Mouse (Mus musculus) midbrain, embryonic 12.5 days (tissue): ENCODE measurements around the gene Gm28372. TPM values are rescaled to one million over a fixed set of nuclear protein-coding genes. Genes with fewer than 3 reads are reported as not detected.
A peak's percentile ranks its signal among the peaks of the same experiment; 100 is the strongest.

Source experiments
- ATAC-seq: fragments of 200-750 bp; cut with Nextera tagmentation; 2 replicates; pipeline ENCODE4 v1.8.0; 2017; ENCODE audit warnings: low read depth, moderate TSS enrichment, moderate library complexity; ENCODE audit not compliant: low FRiP score
- H3K27ac ChIP-seq: fragments of 300-500 bp; sonication (generic); replicated peaks from 2 replicates; pipeline ENCODE4 v1.5.1; 2016; ENCODE audit warnings: mild to moderate bottlenecking
- H3K27me3 ChIP-seq: fragments of 300-500 bp; sonication (generic); 2 replicates; pipeline ENCODE4 v1.6.1; 2016; ENCODE audit warnings: mild to moderate bottlenecking
- H3K36me3 ChIP-seq: fragments of 300-500 bp; sonication (generic); 2 replicates; pipeline ENCODE4 v1.6.1; 2016
- H3K4me1 ChIP-seq: fragments of 300-500 bp; sonication (generic); 2 replicates; pipeline ENCODE4 v1.6.1; 2016
- H3K4me2 ChIP-seq: fragments of 300-500 bp; sonication (generic); replicated peaks from 2 replicates; pipeline ENCODE4 v1.6.1; 2016; ENCODE audit warnings: mild to moderate bottlenecking, moderate library complexity
- H3K4me3 ChIP-seq: fragments of 300-500 bp; sonication (generic); 2 replicates; pipeline ENCODE4 v1.5.1; 2016; ENCODE audit warnings: mild to moderate bottlenecking
- H3K9ac ChIP-seq: fragments of 300-500 bp; sonication (generic); replicated peaks from 2 replicates; pipeline ENCODE4 v1.6.1; 2016; ENCODE audit warnings: mild to moderate bottlenecking, moderate library complexity
- H3K9me3 ChIP-seq: fragments of 300-500 bp; sonication (generic); 2 replicates; pipeline ENCODE4 v1.6.1; 2016; ENCODE audit warnings: mild to moderate bottlenecking
- WGBS: fragments of 180-500 bp; shearing (Covaris S2); methylation state at CpG from one replicate; pipeline ENCODE4 v1.1.7; 2016; 5-methylcytosine and 5-hydroxymethylcytosine counted together
- polyA plus RNA-seq: library from polyadenylated mRNA; unstranded; fragments of >200 nt; fragmentation: Nextera tagmentation; extraction: Ambion mirVana; gene quantifications from 2 replicates; pipeline ENCODE4 v1.2.1, GENCODE M21; 2016

The Gm28372 gene
- polyA plus RNA-seq, 1 experiment from 2014 or later, result 0.23 TPM

DNA sequence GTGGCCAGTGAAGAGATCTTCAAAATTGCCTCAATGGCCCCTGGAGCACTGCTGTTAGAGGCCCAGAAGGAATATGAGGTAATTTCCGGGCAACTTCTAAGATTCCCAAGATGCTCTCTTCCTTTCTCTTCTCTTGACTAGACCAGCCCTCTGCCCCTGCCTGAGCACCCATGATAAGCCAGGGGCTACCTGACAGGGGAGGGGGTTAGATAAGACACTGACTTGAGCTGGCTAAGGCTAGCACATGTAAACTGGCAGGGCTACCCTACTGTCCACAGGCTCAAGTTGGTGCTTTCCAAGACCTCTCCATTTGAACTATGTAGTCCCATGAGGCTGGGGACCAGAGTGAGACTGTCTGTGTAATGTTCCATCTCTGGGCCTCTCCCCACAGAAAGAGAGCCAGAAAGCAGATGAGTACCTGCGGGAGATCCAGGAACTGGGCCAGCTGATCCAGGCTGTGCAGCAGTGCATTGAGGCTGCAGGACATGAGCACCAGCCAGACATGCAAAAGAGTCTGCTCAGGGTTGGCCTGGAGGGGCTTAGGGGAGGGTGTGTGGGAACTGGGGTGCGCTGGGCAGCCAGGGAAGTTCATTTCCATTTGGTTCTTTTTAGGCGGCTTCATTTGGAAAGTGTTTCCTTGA lies 34.9 kb downstream of the Gm28372 start:
- H3K36me3 ChIP-seq, result peaks cover 77% of the 10 kb centered on the region
- no peaks in the 10 kb centered on the region for H3K27me3 ChIP-seq
- H3K9ac ChIP-seq, result no peak overlapping the region
- ATAC-seq, result no peak
- H3K4me2 ChIP-seq, result no peak overlapping the region
- no peaks in the 10 kb centered on the region for H3K9me3 ChIP-seq
- no peaks in the 10 kb centered on the region for H3K4me1 ChIP-seq
- no peak overlapping the region for H3K4me3 ChIP-seq
- no peak overlapping the region for H3K27ac ChIP-seq
- WGBS, result 88% methylated on average over 4 of the region's 4 CpGs

DNA sequence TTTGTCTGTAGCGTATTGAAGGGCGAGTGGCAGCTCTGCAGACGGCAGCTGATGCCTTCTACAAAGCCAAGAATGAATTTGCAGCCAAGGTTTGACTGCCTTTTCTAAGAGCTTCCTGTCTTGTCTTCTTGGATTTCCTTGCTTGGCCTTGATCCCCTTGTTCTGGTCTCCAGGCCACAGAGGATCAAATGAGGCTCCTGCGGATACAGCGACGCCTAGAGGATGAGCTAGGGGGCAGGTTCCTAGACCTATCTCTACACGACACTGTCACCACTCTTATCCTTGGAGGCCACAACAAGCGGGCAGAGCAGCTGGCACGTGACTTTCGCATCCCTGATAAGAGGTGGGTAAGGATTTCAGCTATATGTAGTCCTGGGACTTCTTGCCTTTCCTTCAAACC lies 37.1 kb downstream of the Gm28372 start:
- 81% methylated on average over 10 of the region's 10 CpGs for WGBS
- Histone ChIP-seq H3K36me3 (peaks cover 76% of the 10 kb centered on the region), H3K27ac (no peak overlapping the region)

DNA sequence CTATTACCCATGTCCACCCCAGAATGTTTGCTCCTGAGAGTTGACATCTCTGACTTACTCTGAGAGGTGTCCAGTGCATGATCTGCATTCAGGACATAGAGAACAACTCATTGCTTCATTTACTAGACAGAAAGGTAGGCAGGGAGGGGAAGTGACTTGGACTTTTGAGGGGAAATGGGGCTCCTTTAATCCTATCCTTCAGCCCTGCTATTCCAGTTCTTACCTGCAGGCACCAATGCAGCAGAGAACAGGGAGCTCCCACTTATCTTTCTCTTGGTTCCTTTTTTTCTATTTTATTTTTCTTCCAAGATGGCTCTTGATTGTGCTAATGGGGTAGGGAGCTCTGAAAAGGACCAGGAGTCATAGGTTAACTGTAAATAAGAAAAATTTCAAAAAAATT lies 43.4 kb downstream of the Gm28372 start:
- H3K4me3 ChIP-seq, result no peak overlapping the region
- peaks cover 13% of the 10 kb centered on the region for H3K36me3 ChIP-seq
- no peak overlapping the region for H3K9ac ChIP-seq
- H3K9me3 ChIP-seq, result no peaks in the 10 kb centered on the region
- ATAC-seq, result no peak
- peaks cover 23% of the 10 kb centered on the region for H3K4me1 ChIP-seq
- H3K4me2 ChIP-seq, result no peak overlapping the region
- H3K27ac ChIP-seq, result no peak overlapping the region
- peaks cover 10% of the 10 kb centered on the region for H3K27me3 ChIP-seq

More for the DNA sequence above, 37.1 kb downstream of the Gm28372 start:
- Histone ChIP-seq H3K4me2 (no peak overlapping the region), H3K9ac (no peak overlapping the region), H3K27me3 (no peaks in the 10 kb centered on the region), H3K9me3 (no peaks in the 10 kb centered on the region), H3K4me3 (no peak overlapping the region), H3K4me1 (no peaks in the 10 kb centered on the region)
- ATAC-seq, result no peak

DNA sequence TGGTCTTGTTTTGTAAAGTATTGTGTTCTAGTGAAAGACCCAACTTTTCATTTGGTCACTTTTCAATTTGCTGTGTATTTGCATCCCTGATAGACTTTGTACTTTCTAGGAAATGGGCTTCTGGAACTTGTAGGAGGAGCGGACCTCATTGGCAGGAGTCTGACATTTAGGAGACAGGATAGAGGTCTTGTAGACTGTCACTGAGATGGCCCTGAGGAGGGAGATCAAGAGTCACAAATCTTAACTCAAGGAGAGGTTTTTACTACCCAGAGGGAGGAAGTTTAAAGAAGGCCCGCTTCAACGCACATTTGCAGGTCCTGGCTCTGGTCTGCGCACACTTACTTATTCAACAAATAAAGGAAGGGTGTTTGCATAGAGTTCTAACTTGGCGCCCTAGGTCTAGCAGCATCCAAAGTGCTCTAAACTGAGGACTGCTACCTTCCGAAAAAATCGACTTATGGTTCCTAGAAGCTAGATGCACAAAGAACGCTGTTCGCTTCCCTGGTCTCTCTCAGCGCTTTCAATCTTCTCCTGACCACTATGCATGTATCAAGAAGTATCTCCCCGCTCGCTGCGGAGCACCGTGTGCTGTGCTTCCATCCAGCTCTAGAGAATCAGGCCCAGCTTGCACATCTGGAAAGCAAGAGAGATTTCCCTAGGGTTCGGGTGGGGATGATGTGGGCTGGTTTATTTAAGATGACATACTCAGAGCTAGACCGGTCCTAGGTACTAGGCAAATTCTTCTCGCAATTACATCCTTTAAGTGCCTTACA lies 44.2 kb downstream of the Gm28372 start:
- Histone ChIP-seq H3K9ac (peak overlapping the region; percentile 87), H3K9me3 (no peaks in the 10 kb centered on the region), H3K4me1 (peaks cover 24% of the 10 kb centered on the region), H3K4me2 (peak overlapping the region; percentile 76), H3K27me3 (peaks cover 10% of the 10 kb centered on the region), H3K27ac (no peak overlapping the region), H3K4me3 (peak overlapping the region; percentile 65), H3K36me3 (peaks cover 6% of the 10 kb centered on the region; the same call in 1 of the 2 replicates)
- 8% methylated on average over 17 of the region's 17 CpGs for WGBS
- no peak; the same call in 1 of the 2 replicates for ATAC-seq

DNA sequence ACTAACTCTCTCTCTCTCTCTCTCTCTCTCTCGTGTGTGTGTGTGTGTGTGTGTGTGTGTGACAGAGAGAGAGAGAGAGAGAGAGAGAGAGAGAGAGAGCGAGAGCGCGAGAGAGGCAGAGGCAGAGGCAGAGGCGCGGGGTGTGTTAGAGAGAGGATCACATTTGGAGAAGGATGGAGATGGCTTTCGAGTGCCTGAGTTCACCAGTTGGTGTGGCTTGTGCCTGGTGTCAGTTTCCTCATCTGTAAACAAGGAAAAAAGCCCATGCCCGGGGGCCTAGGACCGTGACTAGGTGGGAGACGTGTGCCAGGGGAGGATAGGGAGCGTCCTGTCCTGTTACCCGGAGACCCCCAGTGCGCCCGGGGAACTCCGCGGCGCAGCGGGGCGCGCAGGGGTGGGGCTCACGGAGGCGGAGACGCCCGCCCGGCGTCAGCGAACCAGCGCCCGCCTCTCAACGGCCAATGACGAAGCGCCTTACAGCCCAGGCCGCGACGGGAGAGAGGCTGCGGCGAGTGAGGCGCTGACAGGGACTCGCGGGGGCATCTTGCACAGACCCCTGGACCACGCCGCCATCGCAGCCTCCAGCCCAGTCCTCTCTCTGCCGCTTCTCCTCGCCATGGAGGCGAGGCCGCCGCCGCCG lies 44.9 kb downstream of the Gm28372 start, which contains the start of gene Ptpra:
Ptpra (plus strand) TSS at position 485 of the 640 bp plus-strand sequence.
- peak within 1 kb of the TSS; percentile 76 for H3K4me2 ChIP-seq
- peak; percentile 98 for ATAC-seq
- peak within 1 kb of the TSS; percentile 65 for H3K4me3 ChIP-seq
- H3K9ac ChIP-seq, result peak within 1 kb of the TSS; percentile 87
- peaks cover 24% of the 10 kb centered on the region for H3K4me1 ChIP-seq
- under 1% methylated on average over 35 of the region's 50 CpGs for WGBS
- peak within 1 kb of the TSS; percentile 86 for H3K27ac ChIP-seq
- peaks cover 10% of the 10 kb centered on the region for H3K27me3 ChIP-seq
- no peaks in the 10 kb centered on the region for H3K9me3 ChIP-seq
- 0 out of 2 replicates have a peak, but pooled peaks cover 2% of the 10 kb centered on the region for H3K36me3 ChIP-seq

DNA sequence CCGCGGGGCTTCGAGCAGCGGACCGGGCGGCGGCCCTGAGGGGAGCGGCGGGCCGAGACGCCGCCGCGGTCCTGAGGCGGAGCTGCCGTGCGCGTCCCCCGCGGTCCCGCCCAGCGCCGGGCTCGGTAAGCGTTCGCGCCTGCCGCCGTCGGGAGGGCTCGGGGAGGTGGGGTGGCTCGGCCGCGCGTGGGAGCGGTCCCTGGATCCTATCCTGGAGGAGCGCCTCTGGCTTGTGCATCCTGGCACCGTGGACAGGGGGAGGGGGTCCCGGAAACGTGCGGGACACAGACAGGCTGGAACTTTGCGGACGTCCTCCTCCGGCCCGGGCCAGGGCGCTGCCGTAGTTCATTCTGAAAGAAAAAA lies 45.4 kb downstream of the Gm28372 start:
- WGBS, result 0% methylated on average over 16 of the region's 47 CpGs

DNA sequence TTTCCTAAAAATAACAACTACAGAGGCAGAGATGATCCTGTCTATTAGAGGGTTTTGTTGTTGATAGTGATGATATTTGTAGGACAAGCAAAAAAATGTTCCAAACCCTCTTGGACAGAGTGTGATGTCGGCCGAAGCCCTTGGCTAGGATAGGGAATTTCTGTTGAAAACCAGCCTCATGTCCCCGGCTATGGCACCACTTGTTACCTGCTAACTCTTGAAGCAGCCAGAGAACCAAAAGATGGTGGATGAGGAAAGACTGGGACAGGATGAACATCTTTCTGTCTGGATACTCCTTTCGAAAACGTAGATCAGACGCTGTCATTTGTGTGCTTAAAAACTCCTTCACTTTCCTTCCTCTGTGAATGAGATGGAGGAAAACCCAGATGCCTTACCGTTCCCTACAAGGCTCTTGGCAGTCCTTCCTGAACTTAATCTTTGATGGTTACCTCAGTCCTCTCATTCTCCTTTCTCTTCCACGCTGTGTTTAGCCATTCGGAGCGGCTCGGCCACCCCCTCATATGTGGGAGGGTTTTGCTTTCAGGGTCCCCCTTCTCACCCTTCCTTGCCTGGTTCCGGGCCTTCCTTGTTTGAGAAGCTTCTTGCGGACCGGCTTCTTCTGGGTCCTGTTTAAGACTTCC lies 46.2 kb downstream of the Gm28372 start:
- peak overlapping the region; percentile 65 for H3K4me3 ChIP-seq
- peaks cover 10% of the 10 kb centered on the region for H3K27me3 ChIP-seq
- H3K9me3 ChIP-seq, result no peaks in the 10 kb centered on the region
- H3K4me2 ChIP-seq, result peak overlapping the region; percentile 76
- no peaks in the 10 kb centered on the region for H3K36me3 ChIP-seq
- no peak overlapping the region for H3K27ac ChIP-seq
- ATAC-seq, result no peak
- 67% methylated on average over 14 of the region's 14 CpGs for WGBS
- H3K4me1 ChIP-seq, result peaks cover 26% of the 10 kb centered on the region
- peak overlapping the region; percentile 87 for H3K9ac ChIP-seq

More for the DNA sequence above, 45.4 kb downstream of the Gm28372 start:
- Histone ChIP-seq H3K9me3 (no peaks in the 10 kb centered on the region), H3K27ac (peak overlapping the region; percentile 86), H3K4me2 (peak overlapping the region; percentile 76), H3K9ac (peak overlapping the region; percentile 87), H3K36me3 (no peaks in the 10 kb centered on the region), H3K4me3 (peak overlapping the region; percentile 65), H3K4me1 (peaks cover 24% of the 10 kb centered on the region), H3K27me3 (peaks cover 10% of the 10 kb centered on the region)
- ATAC-seq, result peak; percentile 86

DNA sequence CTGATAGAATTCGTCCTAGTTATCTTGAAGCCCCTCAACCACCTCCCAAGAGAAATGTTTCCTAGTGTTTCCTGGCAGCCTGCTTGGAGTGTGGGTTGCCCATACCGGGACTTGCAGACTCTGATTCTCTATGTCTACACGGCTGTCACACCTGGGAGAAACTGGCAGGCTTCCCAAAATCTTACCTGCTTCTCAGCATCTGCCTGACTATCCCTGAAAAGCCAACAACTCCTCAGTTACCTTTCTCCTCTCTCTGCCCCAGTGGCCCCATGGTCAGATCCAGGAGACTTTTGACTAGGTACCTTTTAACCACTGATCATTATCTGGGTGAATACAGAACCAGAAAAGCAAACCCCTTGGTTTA lies 46.7 kb downstream of the Gm28372 start:
- Histone ChIP-seq H3K4me3 (peak overlapping the region; percentile 65; the same call in 1 of the 2 replicates), H3K36me3 (no peaks in the 10 kb centered on the region), H3K27me3 (peaks cover 10% of the 10 kb centered on the region), H3K4me2 (peak overlapping the region; percentile 76), H3K4me1 (peaks cover 26% of the 10 kb centered on the region), H3K9ac (peak overlapping the region; percentile 87; the same call in 1 of the 2 replicates), H3K9me3 (no peaks in the 10 kb centered on the region), H3K27ac (no peak overlapping the region)
- 82% methylated on average over 3 of the region's 3 CpGs for WGBS
- ATAC-seq, result no peak

DNA sequence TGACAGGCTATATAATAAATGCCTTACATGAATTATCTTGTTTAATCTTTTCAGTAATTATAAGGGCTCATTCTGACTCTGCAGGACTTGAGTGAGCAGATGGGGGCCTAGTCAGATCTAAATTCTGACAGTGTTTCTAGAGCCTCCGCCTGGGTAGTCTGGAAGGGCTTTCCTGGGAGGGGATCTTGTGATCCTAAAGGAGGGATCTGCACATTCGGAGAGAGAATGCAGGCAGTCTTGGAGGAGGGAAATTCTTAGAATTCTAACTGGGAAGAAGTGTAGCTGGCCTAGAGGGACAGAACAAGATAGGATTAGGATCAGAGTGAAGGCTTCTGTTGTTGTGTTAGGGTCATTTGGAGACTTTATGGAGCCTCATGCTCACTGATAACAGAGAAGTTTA lies 47.2 kb downstream of the Gm28372 start:
- no peak overlapping the region for H3K4me3 ChIP-seq
- no peaks in the 10 kb centered on the region for H3K9me3 ChIP-seq
- ATAC-seq, result no peak
- H3K27me3 ChIP-seq, result peaks cover 10% of the 10 kb centered on the region
- H3K36me3 ChIP-seq, result no peaks in the 10 kb centered on the region
- H3K27ac ChIP-seq, result no peak overlapping the region
- H3K4me1 ChIP-seq, result peaks cover 26% of the 10 kb centered on the region
- H3K4me2 ChIP-seq, result no peak overlapping the region
- WGBS, result 62% methylated on average over 2 of the region's 2 CpGs
- no peak overlapping the region for H3K9ac ChIP-seq

DNA sequence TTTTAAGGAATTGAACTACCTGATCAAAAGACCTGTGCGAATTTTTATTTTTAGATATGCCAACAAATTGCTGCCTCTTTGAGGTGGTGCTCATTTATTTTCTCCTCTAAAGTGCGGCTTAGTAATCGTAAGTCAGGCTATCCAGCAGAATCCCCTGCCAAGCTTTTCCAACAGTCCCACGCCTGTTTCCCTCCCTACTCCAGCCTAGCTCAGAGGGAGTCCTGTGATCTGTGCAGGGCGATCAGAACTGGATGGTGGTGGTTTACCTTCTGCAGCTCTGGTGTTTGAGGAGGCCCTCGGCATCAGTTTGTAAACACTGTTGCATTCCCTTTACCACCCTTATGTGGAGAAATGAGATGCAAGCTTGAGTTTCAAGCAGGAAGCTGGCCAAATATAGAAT lies 48.4 kb downstream of the Gm28372 start:
- Histone ChIP-seq H3K27me3 (peaks cover 5% of the 10 kb centered on the region), H3K4me1 (peaks cover 26% of the 10 kb centered on the region), H3K9me3 (no peaks in the 10 kb centered on the region), H3K4me2 (no peak overlapping the region), H3K4me3 (no peak overlapping the region), H3K27ac (no peak overlapping the region), H3K36me3 (no peaks in the 10 kb centered on the region), H3K9ac (no peak overlapping the region)
- ATAC-seq, result no peak
- 70% methylated on average over 6 of the region's 6 CpGs for WGBS

DNA sequence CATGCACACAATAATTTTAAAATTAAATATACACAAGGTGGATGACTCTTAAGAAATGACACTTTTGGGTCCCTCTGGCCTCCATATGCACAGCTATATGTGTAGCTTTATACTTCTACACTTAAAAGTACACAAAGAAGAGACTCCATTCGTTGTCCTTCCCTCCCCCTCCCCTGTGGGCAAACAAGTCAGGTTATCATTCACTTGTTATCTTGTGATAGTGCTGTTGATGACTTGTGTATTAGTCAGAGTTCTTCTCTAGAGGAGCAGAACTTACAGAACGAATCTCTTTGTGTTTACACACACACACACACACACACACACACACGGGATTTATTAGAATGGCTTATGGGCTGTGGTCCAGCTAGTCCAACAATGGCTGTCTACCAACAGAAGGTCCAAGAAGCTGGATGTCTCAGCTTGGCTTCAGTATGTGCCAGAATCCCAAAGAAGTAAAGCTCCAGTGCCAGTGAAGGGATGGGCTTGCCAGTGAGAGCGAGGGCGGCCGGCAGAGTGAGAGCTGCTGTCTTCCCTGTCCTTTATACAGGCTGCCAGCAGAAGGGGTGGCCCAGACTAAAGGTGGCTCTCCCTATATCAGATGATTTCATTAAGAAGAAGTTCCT lies 49.8 kb downstream of the Gm28372 start:
- H3K4me3 ChIP-seq, result no peak overlapping the region
- peaks cover 19% of the 10 kb centered on the region for H3K4me1 ChIP-seq
- H3K4me2 ChIP-seq, result no peak overlapping the region
- H3K9ac ChIP-seq, result no peak overlapping the region
- no peak overlapping the region for H3K27ac ChIP-seq
- WGBS, result 90% methylated on average over 6 of the region's 6 CpGs
- ATAC-seq, result no peak
- no peaks in the 10 kb centered on the region for H3K9me3 ChIP-seq
- no peaks in the 10 kb centered on the region for H3K36me3 ChIP-seq
- H3K27me3 ChIP-seq, result no peaks in the 10 kb centered on the region
